Mouse (Mus musculus) cerebellum, adult 2 months (tissue): ENCODE measurements at regions not wholly inside any gene's neighbourhood (a gene's known extent, or its start where the extent isn't known, plus 50 kb on each side); places are given as distances from the start of the nearest gene placed in this dataset.

ENCODE experiments used
- CTCF ChIP-seq: fragments of 200-500 bp; IDR thresholded peaks from 2 replicates; pipeline ENCODE4 v1.5.1; 2011; ENCODE audit warnings: low read depth, mild to moderate bottlenecking, control low read depth, low read length, moderate library complexity, borderline replicate concordance; ENCODE audit not compliant: insufficient read depth
- POLR2A ChIP-seq: fragments of 200-500 bp; IDR thresholded peaks from 2 replicates; pipeline ENCODE4 v1.6.1; 2011; ENCODE audit warnings: low read length, control low read depth, borderline replicate concordance; ENCODE audit not compliant: insufficient read depth

DNA sequence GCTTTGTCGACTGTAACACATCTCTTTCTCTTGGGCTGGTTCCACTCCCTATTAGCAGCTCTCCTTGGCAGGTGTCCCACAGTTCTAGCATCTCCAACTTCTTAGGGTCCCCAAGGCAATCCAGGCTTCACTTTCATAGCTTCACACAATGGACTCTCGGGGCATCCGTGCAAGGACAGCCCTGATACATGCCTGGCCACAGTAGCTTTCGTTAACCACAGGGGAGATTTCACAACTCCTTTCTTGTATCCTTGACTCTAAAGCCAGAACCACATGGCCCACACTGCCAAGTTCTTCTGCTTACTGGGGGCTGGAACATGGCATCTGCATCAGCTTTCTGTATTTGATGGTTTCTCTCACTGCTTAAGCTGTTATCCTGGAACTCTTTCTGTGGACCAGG, 160.3 kb downstream of the Shq1 start:
- TF ChIP-seq CTCF (no peak), POLR2A (no peak)
